Mouse (Mus musculus) limb, embryonic 15.5 days (tissue): ENCODE data around the gene Zmym6. TPM values are rescaled to one million over a fixed set of nuclear protein-coding genes. Genes with fewer than 3 reads are reported as not detected.

ENCODE experiments used
- ATAC-seq: fragments of 200-750 bp; cut with Nextera tagmentation; 2 replicates; pipeline ENCODE4 v1.8.0; 2017; ENCODE audit warnings: low read depth, moderate TSS enrichment; ENCODE audit not compliant: insufficient number of reproducible peaks, low FRiP score, low TSS enrichment
- H3K27ac ChIP-seq: fragments of 300-500 bp; sonication (generic); 2 replicates; pipeline ENCODE4 v1.5.1; 2015; ENCODE audit warnings: moderate library complexity, mild to moderate bottlenecking, inconsistent platforms
- H3K27me3 ChIP-seq: fragments of 300-500 bp; sonication (generic); 2 replicates; pipeline ENCODE4 v1.6.1; 2015; ENCODE audit warnings: inconsistent platforms
- H3K36me3 ChIP-seq: fragments of 300-500 bp; sonication (generic); 2 replicates; pipeline ENCODE4 v1.6.1; 2015; ENCODE audit warnings: inconsistent platforms
- H3K4me1 ChIP-seq: fragments of 300-500 bp; sonication (generic); 2 replicates; pipeline ENCODE4 v1.6.1; 2015; ENCODE audit warnings: inconsistent platforms
- H3K4me2 ChIP-seq: fragments of 300-500 bp; sonication (generic); 2 replicates; pipeline ENCODE4 v1.6.1; 2015; ENCODE audit warnings: mild to moderate bottlenecking, inconsistent platforms
- H3K4me3 ChIP-seq: fragments of 300-500 bp; sonication (generic); 2 replicates; pipeline ENCODE4 v1.5.1; 2015; ENCODE audit warnings: mild to moderate bottlenecking, inconsistent platforms
- H3K9ac ChIP-seq: fragments of 300-500 bp; sonication (generic); 2 replicates; pipeline ENCODE4 v1.6.1; 2015; ENCODE audit warnings: inconsistent platforms
- H3K9me3 ChIP-seq: fragments of 300-500 bp; sonication (generic); 2 replicates; pipeline ENCODE4 v1.6.1; 2016; ENCODE audit warnings: inconsistent platforms
- WGBS: fragments of 180-500 bp; shearing (Covaris S2); methylation state at CpG from one replicate; pipeline ENCODE4 v1.1.7; 2015; 5-methylcytosine and 5-hydroxymethylcytosine counted together
- polyA plus RNA-seq: library from polyadenylated mRNA; unstranded; fragments of >200 nt; fragmentation: Nextera tagmentation; extraction: Ambion mirVana; gene quantifications from 2 replicates; pipeline ENCODE4 v1.2.1, GENCODE M21; 2015

Gene Zmym6
- 18.0 and 22.0 TPM in 2 replicates for polyA plus RNA-seq

GRCm38 (mm10) chr4:127076875-127077548 lies at the start of gene Zmym6:
Gene Zmym6 (plus strand): TSS chr4:127077383.
- peak; percentile 96 for ATAC-seq
- H3K4me1 ChIP-seq = peaks cover 9% of the 10 kb centered on the region
- peak within 1 kb of the TSS; percentile 50 for H3K4me3 ChIP-seq
- H3K27me3 ChIP-seq = no peaks in the 10 kb centered on the region
- WGBS = under 1% methylated on average over 46 of the region's 46 CpGs
- peak within 1 kb of the TSS; percentile 67 for H3K4me2 ChIP-seq
- H3K9me3 ChIP-seq = no peaks in the 10 kb centered on the region
- H3K36me3 ChIP-seq = no peaks in the 10 kb centered on the region; the same call in 1 of the 2 replicates
- H3K27ac ChIP-seq = peak within 1 kb of the TSS; percentile 94
- peak within 1 kb of the TSS; percentile 50 for H3K9ac ChIP-seq

GRCm38 (mm10) chr4:127037158-127037557 lies 40.0 kb upstream of the Zmym6 start:
- Histone ChIP-seq H3K27me3 (no peaks in the 10 kb centered on the region), H3K27ac (no peak overlapping the region), H3K4me3 (no peak overlapping the region), H3K9me3 (no peaks in the 10 kb centered on the region), H3K9ac (no peak overlapping the region), H3K4me2 (no peak overlapping the region), H3K36me3 (peaks cover 70% of the 10 kb centered on the region), H3K4me1 (no peaks in the 10 kb centered on the region)
- no peak for ATAC-seq
- WGBS = 89% methylated on average over 3 of the region's 3 CpGs

- Histone ChIP-seq H3K4me1 (no peaks in the 10 kb centered on the region), H3K27ac (no peak overlapping the region), H3K36me3 (peaks cover 67% of the 10 kb centered on the region), H3K9ac (no peak overlapping the region), H3K4me3 (no peak overlapping the region), H3K9me3 (no peaks in the 10 kb centered on the region), H3K27me3 (no peaks in the 10 kb centered on the region), H3K4me2 (no peak overlapping the region)
- no peak for ATAC-seq
- WGBS = 68% methylated on average over 8 of the region's 8 CpGs
These were observed 39.0 kb upstream of the Zmym6 start for GRCm38 (mm10) chr4:127037908-127038827.

GRCm38 (mm10) chr4:127038828-127039349 lies 38.3 kb upstream of the Zmym6 start:
- Histone ChIP-seq H3K4me1 (no peaks in the 10 kb centered on the region), H3K36me3 (peaks cover 60% of the 10 kb centered on the region), H3K27me3 (no peaks in the 10 kb centered on the region), H3K9ac (no peak overlapping the region), H3K27ac (no peak overlapping the region), H3K4me3 (no peak overlapping the region), H3K4me2 (no peak overlapping the region), H3K9me3 (no peaks in the 10 kb centered on the region)
- ATAC-seq = no peak
- 94% methylated on average over 3 of the region's 3 CpGs for WGBS

- Histone ChIP-seq H3K4me3 (no peak overlapping the region), H3K36me3 (peaks cover 61% of the 10 kb centered on the region), H3K9ac (no peak overlapping the region), H3K9me3 (no peaks in the 10 kb centered on the region), H3K4me2 (no peak overlapping the region), H3K27ac (no peak overlapping the region), H3K4me1 (no peaks in the 10 kb centered on the region), H3K27me3 (no peaks in the 10 kb centered on the region)
- 75% methylated on average over 3 of the region's 3 CpGs for WGBS
- no peak for ATAC-seq
These were observed 37.2 kb upstream of the Zmym6 start for GRCm38 (mm10) chr4:127039871-127040483.

- no peaks in the 10 kb centered on the region for H3K9me3 ChIP-seq
- no peak overlapping the region for H3K9ac ChIP-seq
- H3K36me3 ChIP-seq = peaks cover 61% of the 10 kb centered on the region
- no peak overlapping the region for H3K4me3 ChIP-seq
- H3K27ac ChIP-seq = no peak overlapping the region
- H3K27me3 ChIP-seq = no peaks in the 10 kb centered on the region
- WGBS = 87% methylated on average over 4 of the region's 4 CpGs
- no peak overlapping the region for H3K4me2 ChIP-seq
- H3K4me1 ChIP-seq = no peaks in the 10 kb centered on the region
- ATAC-seq = no peak
These were observed 33.6 kb upstream of the Zmym6 start for GRCm38 (mm10) chr4:127043540-127043939.

GRCm38 (mm10) chr4:127051121-127051520 lies 26.1 kb upstream of the Zmym6 start:
- Histone ChIP-seq H3K36me3 (peaks cover 64% of the 10 kb centered on the region), H3K9me3 (no peaks in the 10 kb centered on the region), H3K27ac (no peak overlapping the region), H3K4me2 (no peak overlapping the region), H3K4me3 (no peak overlapping the region), H3K9ac (no peak overlapping the region), H3K4me1 (no peaks in the 10 kb centered on the region), H3K27me3 (no peaks in the 10 kb centered on the region)
- WGBS = 75% methylated on average over 8 of the region's 8 CpGs
- ATAC-seq = no peak

- no peak for ATAC-seq
- no peaks in the 10 kb centered on the region for H3K4me1 ChIP-seq
- no peak overlapping the region for H3K4me3 ChIP-seq
- H3K27ac ChIP-seq = no peak overlapping the region
- H3K27me3 ChIP-seq = no peaks in the 10 kb centered on the region
- peaks cover 59% of the 10 kb centered on the region for H3K36me3 ChIP-seq
- 90% methylated on average over 5 of the region's 5 CpGs for WGBS
- no peak overlapping the region for H3K4me2 ChIP-seq
- no peaks in the 10 kb centered on the region for H3K9me3 ChIP-seq
- H3K9ac ChIP-seq = no peak overlapping the region
These were observed 24.1 kb upstream of the Zmym6 start for GRCm38 (mm10) chr4:127053071-127053470.

- H3K9ac ChIP-seq = no peak overlapping the region
- ATAC-seq = no peak
- no peak overlapping the region for H3K4me3 ChIP-seq
- H3K36me3 ChIP-seq = peaks cover 54% of the 10 kb centered on the region
- no peaks in the 10 kb centered on the region for H3K9me3 ChIP-seq
- no peak overlapping the region for H3K27ac ChIP-seq
- H3K4me1 ChIP-seq = no peaks in the 10 kb centered on the region
- no peaks in the 10 kb centered on the region for H3K27me3 ChIP-seq
- H3K4me2 ChIP-seq = no peak overlapping the region
- 82% methylated on average over 7 of the region's 7 CpGs for WGBS
These were observed 22.5 kb upstream of the Zmym6 start for GRCm38 (mm10) chr4:127054522-127055198.

- WGBS = under 1% methylated on average over 38 of the region's 38 CpGs
- peak within 1 kb of the TSS; percentile 63 for H3K4me2 ChIP-seq
- no peaks in the 10 kb centered on the region for H3K9me3 ChIP-seq
- peak; percentile 81 for ATAC-seq
- H3K36me3 ChIP-seq = peaks cover 21% of the 10 kb centered on the region
- peaks cover 4% of the 10 kb centered on the region; the same call in 1 of the 2 replicates for H3K4me1 ChIP-seq
- no peaks in the 10 kb centered on the region for H3K27me3 ChIP-seq
- H3K9ac ChIP-seq = peak within 1 kb of the TSS; percentile 64
- peak within 1 kb of the TSS; percentile 65 for H3K27ac ChIP-seq
- peak within 1 kb of the TSS; percentile 68 for H3K4me3 ChIP-seq
These were observed 16.4 kb upstream of the Zmym6 start, which contains the start of gene Zmym1 for GRCm38 (mm10) chr4:127060585-127061290. Gene Zmym1 (minus strand): TSS chr4:127061152.

GRCm38 (mm10) chr4:127064051-127064450 lies 13.1 kb upstream of the Zmym6 start:
- no peaks in the 10 kb centered on the region for H3K36me3 ChIP-seq
- WGBS = 53% methylated on average over 1 of the region's 1 CpGs
- H3K4me2 ChIP-seq = no peak overlapping the region
- H3K27me3 ChIP-seq = no peaks in the 10 kb centered on the region
- no peak for ATAC-seq
- no peak overlapping the region for H3K4me3 ChIP-seq
- 0 out of 2 replicates have a peak, but pooled peaks cover under 1% of the 10 kb centered on the region for H3K9me3 ChIP-seq
- no peak overlapping the region for H3K9ac ChIP-seq
- H3K27ac ChIP-seq = no peak overlapping the region
- H3K4me1 ChIP-seq = peaks cover 4% of the 10 kb centered on the region; the same call in 1 of the 2 replicates
